In the genomic region with DNA sequence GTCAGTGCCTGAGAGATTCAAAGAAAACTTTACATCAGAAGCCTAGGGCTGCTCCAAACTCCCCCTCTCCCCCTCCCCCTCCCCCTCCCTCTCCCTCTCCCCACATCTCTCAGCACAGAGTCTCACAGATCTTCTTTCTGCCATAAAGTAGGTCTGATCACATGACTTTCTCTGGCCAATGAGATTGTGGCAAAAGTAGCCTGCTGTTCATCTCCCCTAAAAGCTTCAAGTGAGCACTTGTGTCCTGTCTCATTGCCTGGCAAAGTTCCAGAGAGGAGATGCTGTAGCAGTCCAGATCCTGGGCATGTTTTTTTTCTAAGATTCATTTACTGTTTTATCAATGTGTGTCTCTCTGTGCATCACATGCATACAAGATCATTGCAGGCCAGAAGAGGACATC, we compare ENCODE assay signal across 26 mouse cellular contexts.
DNase-seq lines count a peak whose midpoint lies in the region; ATAC-seq and TF ChIP-seq lines count a peak whose summit lies in the region.
"Had no signal": no experiment of that assay in that cellular context is flagged by ENCODE, and none has a peak within 500 bp of the region (broad histone marks: within the 10 kb centered on the region; RNA-seq: fewer than 3 reads in every experiment).

No protein-coding gene starts in this region.

- H3K36me3 ChIP-seq in intestine, embryonic 14.5 days (ENCODE audit: control insufficient read depth, insufficient read depth, low read length): no peaks in the 10 kb centered on the region
- H3K36me3 ChIP-seq in intestine, embryonic 15.5 days: no peaks in the 10 kb centered on the region
- H3K36me3 ChIP-seq in ES-E14 (ENCODE audit: control insufficient read depth, insufficient read depth, low read length, poor library complexity, severe bottlenecking): no peaks in the 10 kb centered on the region
- H3K36me3 ChIP-seq: heart, embryonic 10.5 days; hindbrain, embryonic 12.5 days; limb, embryonic 10.5 days; liver, embryonic 15.5 days; midbrain, embryonic 10.5 days; neural tube, embryonic 13.5 days had no signal

- H3K9ac ChIP-seq in intestine, embryonic 14.5 days (ENCODE audit: low read length): no peak overlapping the region
- H3K9ac ChIP-seq in intestine, embryonic 15.5 days: no peak overlapping the region
- no peak overlapping the region for H3K9ac ChIP-seq in ES-E14 (ENCODE audit: insufficient read depth, low read depth, low read length, poor library complexity, severe bottlenecking)
- H3K9ac ChIP-seq: hindbrain, embryonic 12.5 days; liver, embryonic 15.5 days; neural tube, embryonic 13.5 days had no signal

- DNase-seq in embryo, embryonic 10 days (ENCODE audit: low spot score): peak; percentile 38
- no peak for DNase-seq in embryo, embryonic 11 days
- DNase-seq in intestine, embryonic 14.5 days (ENCODE audit: low spot score): peak; percentile 64
- peak; percentile 27 for DNase-seq in ES-E14 (ENCODE audit: low read depth, low spot score)
- DNase-seq in mesoderm, embryonic 11.5 days (ENCODE audit: low read depth, low spot score): peak; percentile 39
- no peak for DNase-seq in urinary bladder, postnatal 25 days (ENCODE audit: low spot score)
- no peak for DNase-seq in thymus, postnatal 36 days
- DNase-seq: adrenal gland, adult 2 months; cerebellum, adult 18-20 months; cerebellum, postnatal 14 days; gastrocnemius, adult 2 months; kidney, adult 8-10 months; kidney, postnatal 14 days; liver; thymus, postnatal 14 days had no signal

- in situ Hi-C loops in ES-E14 (cut with MboI; ENCODE audit: low sequenced_read_pairs in 2 of 2, unreplicated experiment in 2 of 2): no loop called here

- H3K27me3 ChIP-seq in intestine, embryonic 14.5 days (replicated peaks; ENCODE audit: control insufficient read depth, insufficient read depth, low read length): no peaks in the 10 kb centered on the region
- no peaks in the 10 kb centered on the region for H3K27me3 ChIP-seq in intestine, embryonic 15.5 days (replicated peaks)
- H3K27me3 ChIP-seq: hindbrain, embryonic 12.5 days; liver, embryonic 15.5 days; neural tube, embryonic 13.5 days had no signal

- H3K9me3 ChIP-seq in intestine, embryonic 14.5 days (ENCODE audit: control insufficient read depth, low read length): no peaks in the 10 kb centered on the region
- H3K9me3 ChIP-seq in intestine, embryonic 15.5 days: no peaks in the 10 kb centered on the region
- no peaks in the 10 kb centered on the region for H3K9me3 ChIP-seq in ES-E14 (ENCODE audit: control insufficient read depth, insufficient read depth, low read depth, low read length)
- H3K9me3 ChIP-seq: heart, embryonic 10.5 days; hindbrain, embryonic 12.5 days; limb, embryonic 10.5 days; liver, embryonic 15.5 days; midbrain, embryonic 10.5 days; neural tube, embryonic 13.5 days had no signal

- no peak overlapping the region for H3K4me2 ChIP-seq in intestine, embryonic 14.5 days (ENCODE audit: low read length)
- H3K4me2 ChIP-seq in intestine, embryonic 15.5 days (replicated peaks): no peak overlapping the region
- H3K4me2 ChIP-seq: hindbrain, embryonic 12.5 days; liver, embryonic 15.5 days; neural tube, embryonic 13.5 days had no signal

- H3K4me1 ChIP-seq in intestine, embryonic 14.5 days (replicated peaks; ENCODE audit: control insufficient read depth, insufficient read depth, low read length): 0 out of 2 replicates have a peak, but pooled peaks cover 3% of the 10 kb centered on the region
- peaks cover 4% of the 10 kb centered on the region; the same call in 1 of the 2 replicates for H3K4me1 ChIP-seq in intestine, embryonic 15.5 days (replicated peaks)
- peaks cover 2 to 8% of the 10 kb centered on the region in 2 experiments; a peak in 3 of 4 replicates for H3K4me1 ChIP-seq in ES-E14 (ENCODE audit: control insufficient read depth in 2 of 2, insufficient read depth in 2 of 2, low read length in 2 of 2, poor library complexity in 1 of 2)
- H3K4me1 ChIP-seq: heart, embryonic 10.5 days; hindbrain, embryonic 12.5 days; liver, embryonic 15.5 days had no signal

- no peak overlapping the region for H3K4me3 ChIP-seq in intestine, embryonic 14.5 days (ENCODE audit: low read depth, low read length)
- H3K4me3 ChIP-seq in intestine, embryonic 15.5 days (replicated peaks): no peak overlapping the region
- H3K4me3 ChIP-seq in ES-E14 (ENCODE audit: insufficient read depth in 1 of 2, low read depth in 1 of 2, low read length in 2 of 2, poor library complexity in 1 of 2, severe bottlenecking in 1 of 2): no peak overlapping the region
- H3K4me3 ChIP-seq: gastrocnemius, adult 2 months; heart, embryonic 10.5 days; hindbrain, embryonic 12.5 days; layer of hippocampus, adult 2 months; limb, embryonic 10.5 days; liver, embryonic 15.5 days; midbrain, embryonic 10.5 days; myocyte; neural tube, embryonic 13.5 days had no signal

- no peak overlapping the region; the same call in 1 of the 2 replicates for H3K27ac ChIP-seq in intestine, embryonic 14.5 days (ENCODE audit: low read depth)
- H3K27ac ChIP-seq in intestine, embryonic 15.5 days: no peak overlapping the region
- no peak overlapping the region for H3K27ac ChIP-seq in ES-E14 (ENCODE audit: insufficient read depth, low read depth, low read length, poor library complexity, severe bottlenecking)
- H3K27ac ChIP-seq: gastrocnemius, adult 2 months; heart, embryonic 10.5 days; hindbrain, embryonic 12.5 days; layer of hippocampus, adult 2 months; limb, embryonic 10.5 days; liver, embryonic 15.5 days; macrophage; midbrain, embryonic 10.5 days; neural tube, embryonic 13.5 days had no signal

- peak; percentile 81 for ATAC-seq in intestine, embryonic 14.5 days (replicated peaks; ENCODE audit: low FRiP score, low TSS enrichment, low read depth)
- ATAC-seq in intestine, embryonic 15.5 days: no peak
- ATAC-seq: midbrain, embryonic 16.5 days had no signal

TF ChIP-seq in ES-E14, 5 proteins besides CTCF, POLR2A, EP300 and RAD21:
- TF ChIP-seq ZNF384 (IDR thresholded peaks at IDR 0.05; ENCODE audit: low read depth, low read length) (no peak), HCFC1 (IDR thresholded peaks at IDR 0.05; ENCODE audit: borderline replicate concordance, insufficient read depth, low read length) (no peak), ZC3H11A (IDR thresholded peaks at IDR 0.05; ENCODE audit: borderline replicate concordance, low read depth, low read length) (no peak), CHD2 (IDR thresholded peaks at IDR 0.05; ENCODE audit: low read depth, low read length) (no peak), MAFK (IDR thresholded peaks at IDR 0.05; ENCODE audit: insufficient read depth, low read depth, low read length) (no peak)

Comparison
In these comparisons a context has a peak if more than half of its experiments do, and no peak if none do; other contexts are left out.
1. DNase-seq: peak in embryo, embryonic 10 days (single experiment), intestine, embryonic 14.5 days (single experiment), ES-E14 (single experiment) and mesoderm, embryonic 11.5 days (single experiment); none in embryo, embryonic 11 days (single experiment), urinary bladder, postnatal 25 days (single experiment) and thymus, postnatal 36 days (0 of 2).